Mouse (Mus musculus): ENCODE results near the gene Ralgps1.

DNA sequence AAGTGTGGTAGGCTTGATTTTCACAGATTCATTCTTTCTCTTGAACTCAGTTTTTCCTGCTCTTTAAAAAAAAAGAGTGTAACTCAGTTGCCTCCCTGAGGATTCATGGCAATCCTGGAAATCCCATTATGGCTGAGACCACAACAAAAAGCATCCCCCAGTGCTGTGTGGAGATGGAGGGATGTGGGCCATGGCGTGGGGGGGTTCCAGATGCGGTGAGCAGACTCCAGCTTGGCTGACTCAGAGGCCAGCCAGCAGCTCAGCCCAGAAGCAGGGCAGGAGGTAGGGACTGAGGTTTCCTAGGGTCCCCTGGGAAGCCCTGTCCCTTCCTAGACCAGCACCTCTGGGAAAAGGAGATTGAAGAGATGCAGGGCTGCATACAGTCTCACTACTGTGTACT, 194.4 kb downstream of the Ralgps1 start:
- no peak for TF ChIP-seq TAL1 (IDR thresholded peaks at IDR 0.05; ENCODE audit: low read length)
- TF ChIP-seq GATA1 (IDR thresholded peaks at IDR 0.05; ENCODE audit: low read length), result no peak
